ENCODE assay signal across 9 mouse cellular contexts in the genomic region with DNA sequence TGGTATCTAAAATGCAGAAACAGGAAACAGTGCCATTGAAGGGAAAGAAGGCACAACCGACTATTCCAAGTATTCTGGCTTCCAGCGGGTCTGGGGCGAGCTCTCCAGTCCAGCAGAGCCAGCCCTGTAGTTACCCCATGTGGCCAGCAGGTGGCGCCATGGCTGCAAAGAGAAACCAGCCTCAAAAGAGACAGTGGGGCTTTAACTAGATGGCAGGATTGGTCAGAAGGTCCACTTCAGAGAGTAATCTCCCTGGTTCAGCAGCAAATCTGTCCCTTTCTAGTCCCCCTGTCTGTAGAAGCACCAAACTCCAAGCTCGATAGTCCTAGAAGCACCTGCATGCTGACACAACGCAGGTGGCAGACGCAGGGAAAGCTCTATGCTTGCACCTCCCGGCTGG. TPM values are rescaled to one million over a fixed set of nuclear protein-coding genes. Genes with fewer than 3 reads are reported as not detected.
A peak's percentile ranks its signal among the peaks of the same experiment; 100 is the strongest.
DNase-seq lines count a peak whose midpoint lies in the region; ATAC-seq and TF ChIP-seq lines count a peak whose summit lies in the region.
"Had no signal": no experiment of that assay in that cellular context is flagged by ENCODE, and none has a peak within 500 bp of the region (broad histone marks: within the 10 kb centered on the region; RNA-seq: fewer than 3 reads in every experiment).

No protein-coding gene starts in this region.

- no peak for TF ChIP-seq POLR2A in liver, adult 2 months (IDR thresholded peaks at IDR 0.05; ENCODE audit: extremely low read depth, insufficient read depth, low read length)
- TF ChIP-seq POLR2A in olfactory bulb, adult 2 months (IDR thresholded peaks at IDR 0.05; ENCODE audit: insufficient read depth, low read depth, low read length): no peak

- H3K4me3 ChIP-seq in liver, adult 2 months (ENCODE audit: insufficient read depth, low read depth, low read length): no peak overlapping the region
- no peak overlapping the region for H3K4me3 ChIP-seq in olfactory bulb, adult 2 months (ENCODE audit: insufficient read depth, low read depth, low read length)
- H3K4me3 ChIP-seq: embryonic facial prominence, embryonic 15.5 days had no signal

- no peak for ATAC-seq in monocyte, adult 5-6 weeks (replicated peaks; ENCODE audit: insufficient number of reproducible peaks, low FRiP score, low TSS enrichment, poor library complexity, severe bottlenecking)

- no peaks in the 10 kb centered on the region for H3K79me2 ChIP-seq in liver, adult 2 months (ENCODE audit: control insufficient read depth, insufficient read depth, low read length)

- no peaks in the 10 kb centered on the region for H3K4me1 ChIP-seq in liver, adult 2 months (ENCODE audit: control insufficient read depth, insufficient read depth, low read length)
- H3K4me1 ChIP-seq in olfactory bulb, adult 2 months (ENCODE audit: control insufficient read depth, insufficient read depth, low read length): peaks cover 2% of the 10 kb centered on the region; the same call in 1 of the 2 replicates

- 41% methylated on average over 8 of the region's 8 CpGs for WGBS in liver, adult 2 months
- 28% methylated on average over 8 of the region's 8 CpGs for WGBS in olfactory bulb, adult 2 months

- no peaks in the 10 kb centered on the region for H3K27me3 ChIP-seq in liver, adult 2 months (ENCODE audit: control insufficient read depth, insufficient read depth, low read length)
- H3K27me3 ChIP-seq: embryonic facial prominence, embryonic 15.5 days had no signal

- peak; percentile 13 to 40 for DNase-seq in monocyte, adult 2 months (ENCODE audit: low read depth in 1 of 2, low spot score in 2 of 2)
- DNase-seq in cerebellum, adult 9-11 months: peak; percentile 59
- DNase-seq in frontal cortex, postnatal 14 days (ENCODE audit: low spot score in 2 of 2): peak; percentile 46 to 79
- peak; percentile 60 to 78 for DNase-seq in kidney, adult 8-10 months
- DNase-seq in liver, adult 2 months (ENCODE audit: extremely low read depth, low read depth, low spot score): peak; percentile 22
- peak; percentile 21 to 23 for DNase-seq in thymus, adult 18-20 months

- H3K36me3 ChIP-seq in liver, adult 2 months (ENCODE audit: control insufficient read depth, insufficient read depth, low read length): no peaks in the 10 kb centered on the region

- no peak overlapping the region for H3K27ac ChIP-seq in liver, adult 2 months (replicated peaks; ENCODE audit: insufficient read depth, low read depth, low read length)
- H3K27ac ChIP-seq in olfactory bulb, adult 2 months (ENCODE audit: insufficient read depth, low read depth, low read length): no peak overlapping the region
- H3K27ac ChIP-seq: embryonic facial prominence, embryonic 15.5 days had no signal

- TF ChIP-seq CTCF in liver, adult 2 months (IDR thresholded peaks at IDR 0.05; ENCODE audit: low read depth, low read length): peak; percentile 96
- TF ChIP-seq CTCF in olfactory bulb, adult 2 months (IDR thresholded peaks at IDR 0.05; ENCODE audit: insufficient read depth, low read depth, low read length): peak; percentile 91

- H3K9ac ChIP-seq in liver, adult 2 months (ENCODE audit: low read depth, low read length): no peak overlapping the region
- H3K9ac ChIP-seq: embryonic facial prominence, embryonic 15.5 days had no signal

RNA-seq across cellular contexts. Expression of gene Mfge8, which starts 8.0 kb away (rescaled TPM):
- total RNA-seq in monocyte, adult 5-6 weeks (2017): 6.0 to 15.7 TPM (median 12.6 TPM) in 3 replicates
- total RNA-seq in liver, adult 2 months (2014; rRNA removed): 12.2 and 17.5 TPM in 2 replicates
- 13.9 and 20.4 TPM in 2 replicates for polyA plus RNA-seq in liver, adult 2 months (2012; rRNA removed)
- not detected in 2 replicates for polyA plus RNA-seq in olfactory bulb, adult 2 months (2012; ENCODE audit: insufficient read depth, insufficient read length, low replicate concordance, missing spikeins)

RNA-seq across cellular contexts. Expression of gene Hapln3, which starts 10.1 kb away (rescaled TPM):
- total RNA-seq in monocyte, adult 5-6 weeks (2017): not detected in 3 replicates
- total RNA-seq in liver, adult 2 months (2014; rRNA removed): not detected in 2 replicates
- polyA plus RNA-seq in liver, adult 2 months (2012; rRNA removed): 0.05 and 0.16 TPM in 2 replicates
- polyA plus RNA-seq in olfactory bulb, adult 2 months (2012; ENCODE audit: insufficient read depth, insufficient read length, low replicate concordance, missing spikeins): not detected in 2 replicates
